Mouse (Mus musculus) heart, embryonic 16.5 days (tissue): ENCODE data around the gene Dennd6a. TPM values are rescaled to one million over a fixed set of nuclear protein-coding genes. Genes with fewer than 3 reads are reported as not detected.
"Not testable (repeated sequence)": the region's sequence is repeated elsewhere in the genome, so short reads cannot be mapped to it uniquely, and the experiment has no call there.

Experiments
- ATAC-seq: fragments of 200-750 bp; cut with Nextera tagmentation; replicated peaks from 2 replicates; pipeline ENCODE4 v1.8.0; 2017; ENCODE audit warnings: moderate number of reproducible peaks; ENCODE audit not compliant: insufficient read depth, low FRiP score; ENCODE audit errors: extremely low read depth
- H3K27ac ChIP-seq: fragments of 300-500 bp; sonication (generic); 2 replicates; pipeline ENCODE4 v1.5.1; 2014; ENCODE audit warnings: mild to moderate bottlenecking, low read length, control low read depth, moderate library complexity
- H3K27me3 ChIP-seq: fragments of 300-500 bp; sonication (generic); 2 replicates; pipeline ENCODE4 v1.6.1; 2014; ENCODE audit warnings: low read length, mixed read lengths; ENCODE audit not compliant: control insufficient read depth, insufficient read depth
- H3K36me3 ChIP-seq: fragments of 300-500 bp; sonication (generic); 2 replicates; pipeline ENCODE4 v1.6.1; 2014; ENCODE audit not compliant: control insufficient read depth, insufficient read depth
- H3K4me1 ChIP-seq: fragments of 300-500 bp; sonication (generic); 2 replicates; pipeline ENCODE4 v1.6.1; 2014; ENCODE audit warnings: low read length, mixed read lengths; ENCODE audit not compliant: control insufficient read depth, insufficient read depth
- H3K4me2 ChIP-seq: fragments of 300-500 bp; sonication (generic); 2 replicates; pipeline ENCODE4 v1.6.1; 2014; ENCODE audit warnings: low read depth, mild to moderate bottlenecking, control low read depth, low read length
- H3K4me3 ChIP-seq: fragments of 300-500 bp; sonication (generic); 2 replicates; pipeline ENCODE4 v1.5.1; 2014; ENCODE audit warnings: mild to moderate bottlenecking, control low read depth, low read length
- H3K9ac ChIP-seq: fragments of 300-500 bp; sonication (generic); 2 replicates; pipeline ENCODE4 v1.6.1; 2014; ENCODE audit warnings: low read length, control low read depth
- H3K9me3 ChIP-seq: fragments of 300-500 bp; sonication (generic); replicated peaks from 2 replicates; pipeline ENCODE4 v1.6.1; 2016; ENCODE audit warnings: low read length; ENCODE audit not compliant: control insufficient read depth
- WGBS: fragments of 180-500 bp; shearing (Covaris S2); extraction: QIAGEN DNeasy Blood & Tissue Kit; methylation state at CpG from one replicate; pipeline ENCODE4 v1.1.7; 2014; 5-methylcytosine and 5-hydroxymethylcytosine counted together
- microRNA-seq: library from miRNA; unstranded; fragments of <30 nt; microRNA quantifications from one replicate; pipeline ENCODE4, GENCODE M21; 2017
- polyA plus RNA-seq: library from polyadenylated mRNA; unstranded; fragments of >200 nt; fragmentation: Nextera tagmentation; extraction: Ambion mirVana; gene quantifications from 2 replicates; pipeline ENCODE4 v1.2.1, GENCODE M21; 2015

The Dennd6a gene
- polyA plus RNA-seq, 1 experiment from 2014 or later, result 21.3 TPM

DNA sequence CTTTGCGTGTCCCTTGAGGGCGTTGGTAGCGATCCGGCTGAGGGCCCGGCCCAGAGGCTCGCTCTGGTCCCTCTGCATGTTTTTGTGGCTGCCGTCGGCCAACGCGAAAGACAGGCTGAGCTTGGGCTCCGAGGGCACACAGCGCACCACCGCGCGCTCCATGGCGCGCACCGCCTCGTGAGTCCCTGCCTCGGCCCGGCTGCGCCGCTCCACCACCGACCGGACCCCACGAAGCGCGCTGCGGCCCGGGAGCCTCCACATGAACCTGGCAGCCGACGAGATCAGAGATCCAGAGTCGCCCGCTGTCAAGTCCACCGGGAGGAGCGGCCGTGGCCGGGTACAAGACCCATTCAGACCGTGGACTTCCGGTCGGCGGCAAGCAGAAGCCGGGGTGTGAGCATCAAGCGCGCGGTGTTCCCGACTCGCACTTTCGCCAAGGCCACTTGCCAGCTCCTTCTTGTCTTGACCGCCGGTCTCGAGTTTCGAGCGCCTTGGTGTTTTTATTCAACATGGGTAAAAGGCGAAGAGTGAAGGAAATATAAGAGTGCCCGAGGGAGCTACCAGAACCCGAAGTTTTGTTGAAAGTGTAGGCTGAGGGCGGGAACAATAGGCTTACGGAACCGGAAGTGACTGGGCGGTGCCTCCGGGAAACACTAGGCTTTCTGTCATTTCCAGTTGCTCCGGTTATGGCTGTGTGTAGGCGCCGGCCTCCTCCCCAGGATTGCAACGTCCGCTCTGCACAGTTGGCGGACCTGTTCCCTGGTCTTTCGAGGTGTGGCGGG, 95.8 kb downstream of the Dennd6a start, which contains the start of gene Pde12:
Pde12 (minus strand) TSS at position 592 of the 782 bp plus-strand sequence.
- peak within 1 kb of the TSS; percentile 91 for H3K9ac ChIP-seq
- WGBS, result under 1% methylated on average over 70 of the region's 70 CpGs

GRCm38 (mm10) chr14:26670964-26671363, 97.3 kb downstream of the Dennd6a start:
- no peak for ATAC-seq
- H3K4me1 ChIP-seq, result peaks cover 17% of the 10 kb centered on the region
- H3K27me3 ChIP-seq, result no peaks in the 10 kb centered on the region
- no peaks in the 10 kb centered on the region for H3K9me3 ChIP-seq
- H3K9ac ChIP-seq, result no peak overlapping the region
- H3K4me3 ChIP-seq, result no peak overlapping the region
- no peak overlapping the region for H3K4me2 ChIP-seq
- no peaks in the 10 kb centered on the region for H3K36me3 ChIP-seq
- H3K27ac ChIP-seq, result no peak overlapping the region

More for the DNA sequence above, 95.8 kb downstream of the Dennd6a start, which contains the start of gene Pde12:
- Histone ChIP-seq H3K27me3 (no peaks in the 10 kb centered on the region), H3K4me1 (peaks cover 17% of the 10 kb centered on the region), H3K27ac (peak within 1 kb of the TSS; percentile 92), H3K4me2 (peak within 1 kb of the TSS; percentile 80), H3K9me3 (no peaks in the 10 kb centered on the region), H3K4me3 (peak within 1 kb of the TSS; percentile 85), H3K36me3 (peaks cover 9% of the 10 kb centered on the region)
- ATAC-seq, result peak; percentile 86

DNA sequence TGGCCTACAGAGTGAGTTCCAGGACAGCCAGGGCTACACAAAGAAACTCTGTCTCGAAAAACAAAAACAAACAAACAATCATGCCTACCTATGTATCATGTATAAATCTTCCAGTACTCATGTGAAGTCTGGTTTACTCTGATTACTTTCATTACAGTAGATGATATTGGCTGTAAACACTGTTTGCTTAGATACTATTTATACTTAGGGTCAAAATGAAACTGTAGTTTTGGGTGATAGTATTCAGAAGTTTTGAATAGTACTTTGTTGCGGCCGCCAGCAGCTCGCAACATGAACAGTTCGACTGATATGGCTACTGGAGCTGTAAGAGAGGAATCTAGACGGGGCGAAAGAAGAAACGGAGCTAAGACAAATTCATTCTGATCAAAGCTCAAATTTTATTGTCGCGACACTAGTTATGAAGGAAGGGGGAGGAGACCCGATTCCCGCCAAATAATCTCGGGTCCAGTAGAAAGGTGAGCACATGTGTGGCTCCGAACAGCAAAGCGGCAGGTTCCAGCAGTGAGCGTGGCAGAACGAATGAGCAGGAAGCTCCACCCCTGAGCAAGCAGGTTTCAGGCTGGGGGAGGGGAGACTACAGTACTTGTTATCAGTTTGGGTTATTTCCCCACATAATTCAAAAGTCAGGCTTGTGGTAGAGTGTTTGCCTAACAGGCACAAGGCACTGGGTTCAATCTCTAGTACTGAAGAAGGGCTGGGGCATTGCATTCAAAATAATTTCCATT, 98.4 kb downstream of the Dennd6a start:
- not testable (repeated sequence) for H3K9me3 ChIP-seq, H3K9ac ChIP-seq, ATAC-seq, H3K27ac ChIP-seq, H3K4me3 ChIP-seq, H3K27me3 ChIP-seq, H3K4me2 ChIP-seq, H3K36me3 ChIP-seq
- H3K4me1 ChIP-seq, result peaks cover 12% of the 10 kb centered on the region
- 59% methylated on average over 17 of the region's 17 CpGs for WGBS

- H3K9me3 ChIP-seq, H3K27ac ChIP-seq, H3K4me2 ChIP-seq, H3K4me3 ChIP-seq, H3K36me3 ChIP-seq, H3K4me1 ChIP-seq, ATAC-seq, H3K27me3 ChIP-seq, H3K9ac ChIP-seq: not testable (repeated sequence)
- 78% methylated on average over 2 of the region's 2 CpGs for WGBS
Observed at GRCm38 (mm10) chr14:26674476-26675169, 101.0 kb downstream of the Dennd6a start.

DNA sequence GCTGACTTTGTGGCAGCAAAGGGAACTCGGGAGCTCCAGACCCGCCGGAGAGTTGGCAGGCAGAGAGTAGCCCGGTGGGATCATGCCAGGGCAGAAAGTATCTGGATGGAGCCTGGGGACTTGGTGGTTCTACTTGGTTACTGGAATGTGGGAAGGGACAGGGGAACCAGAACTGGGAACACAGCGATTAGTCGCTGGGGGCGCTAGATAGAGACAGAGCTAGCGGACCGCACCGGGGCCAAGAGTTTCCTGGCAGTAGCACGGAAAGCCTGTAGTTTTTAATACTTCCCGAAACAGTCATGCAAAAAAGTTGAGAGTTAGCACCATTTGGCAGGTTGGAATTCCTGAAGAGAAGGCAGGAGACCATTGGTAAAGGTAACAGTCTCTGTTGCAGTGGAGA, 101.7 kb downstream of the Dennd6a start:
- no peak overlapping the region for H3K4me3 ChIP-seq
- H3K36me3 ChIP-seq, result no peaks in the 10 kb centered on the region
- peak overlapping the region; percentile 41; the same call in 1 of the 2 replicates for H3K4me2 ChIP-seq
- WGBS, result 16% methylated on average over 12 of the region's 12 CpGs
- H3K4me1 ChIP-seq, result peaks cover 4% of the 10 kb centered on the region
- H3K27me3 ChIP-seq, result no peaks in the 10 kb centered on the region
- ATAC-seq, result no peak
- no peaks in the 10 kb centered on the region for H3K9me3 ChIP-seq
- H3K27ac ChIP-seq, result no peak overlapping the region
- no peak overlapping the region for H3K9ac ChIP-seq

DNA sequence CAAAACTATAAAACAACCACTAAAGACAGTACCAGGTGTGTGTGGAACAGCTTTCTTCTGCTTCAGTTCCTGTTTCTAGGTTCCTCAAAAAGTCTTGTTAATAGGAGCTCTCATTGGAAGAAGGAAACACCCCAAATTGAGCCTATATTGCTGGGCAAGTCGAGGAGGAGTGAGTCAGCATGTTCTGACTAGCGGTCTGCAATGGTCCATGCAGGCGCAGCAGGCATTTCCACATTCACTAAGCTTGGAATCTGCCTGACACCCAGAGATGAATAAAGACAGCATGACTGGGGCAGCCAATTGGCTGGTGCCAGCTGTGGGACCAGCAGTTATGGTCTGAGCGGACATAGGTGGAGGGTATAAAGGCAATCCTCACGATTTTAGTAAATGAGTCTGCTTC, 102.1 kb downstream of the Dennd6a start:
- no peaks in the 10 kb centered on the region for H3K27me3 ChIP-seq
- WGBS, result 77% methylated on average over 5 of the region's 5 CpGs
- H3K27ac ChIP-seq, result no peak overlapping the region
- H3K4me3 ChIP-seq, result no peak overlapping the region
- no peak for ATAC-seq
- no peak overlapping the region for H3K9ac ChIP-seq
- no peaks in the 10 kb centered on the region for H3K4me1 ChIP-seq
- no peaks in the 10 kb centered on the region for H3K36me3 ChIP-seq
- no peaks in the 10 kb centered on the region for H3K9me3 ChIP-seq
- peak overlapping the region; percentile 41; the same call in 1 of the 2 replicates for H3K4me2 ChIP-seq

Small RNAs within 50 kb of the gene (microRNA-seq; reads per million reads assigned to microRNA genes)
- gene Mir7672, result not detected

Other genes starting within 250 kb of the Dennd6a start
- 121 and 144 TPM in 2 replicates for gene Slmap, start 38.9 kb upstream of the Dennd6a start, polyA plus RNA-seq
- 378 and 406 TPM in 2 replicates for gene Arf4, start 64.2 kb downstream of the Dennd6a start, polyA plus RNA-seq
- 8.1 and 8.3 TPM in 2 replicates for gene Pde12, start 96.0 kb downstream of the Dennd6a start, polyA plus RNA-seq
- 0.16 and 0.20 TPM in 2 replicates for gene Dnah12, start 119.4 kb downstream of the Dennd6a start, polyA plus RNA-seq